Mouse (Mus musculus): ENCODE data around the gene Mllt11. TPM values are rescaled to one million over a fixed set of nuclear protein-coding genes. Genes with fewer than 3 reads are reported as not detected.

Gene Mllt11
- polyA plus RNA-seq, 1 experiment = 13.1 TPM

DNA sequence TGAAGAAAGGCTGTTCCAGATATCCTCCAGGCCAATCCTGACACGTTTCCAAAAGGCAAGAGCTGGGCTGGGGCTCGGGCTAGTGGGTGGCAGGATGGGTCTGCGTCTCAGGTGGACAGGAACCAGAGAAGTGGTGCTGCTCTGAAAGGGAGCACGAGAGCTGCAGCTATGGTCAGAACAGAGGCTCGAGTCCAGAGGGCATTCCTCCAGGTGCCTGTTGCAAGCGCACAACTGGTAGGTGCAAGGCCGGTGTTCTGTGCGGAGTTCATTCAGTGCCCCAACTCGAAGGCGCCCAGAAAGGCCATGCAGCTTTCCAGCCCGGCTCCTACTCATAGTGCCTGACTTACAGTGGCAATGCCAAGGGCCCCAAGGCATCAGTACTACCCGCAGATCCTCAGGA lies 8.0 kb upstream of the Mllt11 start:
- TF ChIP-seq EP300 (IDR thresholded peaks at IDR 0.05; ENCODE audit: insufficient read depth, low read depth, low read length) (no peak), CTCF (IDR thresholded peaks at IDR 0.05; ENCODE audit: low read depth, low read length) (no peak), POLR2A (IDR thresholded peaks at IDR 0.05; ENCODE audit: insufficient read depth, low read length) (no peak)
- no peak overlapping the region for H3K27ac ChIP-seq (ENCODE audit: insufficient read depth, low read length)
- H3K9ac ChIP-seq (ENCODE audit: low read depth, poor library complexity, severe bottlenecking) = no peak overlapping the region
- H3K36me3 ChIP-seq (ENCODE audit: control insufficient read depth, insufficient read depth, low read length, poor library complexity, severe bottlenecking) = no peaks in the 10 kb centered on the region
- H3K27me3 ChIP-seq (ENCODE audit: control insufficient read depth, insufficient read depth, low read length, poor library complexity, severe bottlenecking) = no peaks in the 10 kb centered on the region
- peaks cover 5% of the 10 kb centered on the region for H3K4me1 ChIP-seq (ENCODE audit: control insufficient read depth, insufficient read depth, low read length)
- no peaks in the 10 kb centered on the region for H3K9me3 ChIP-seq (replicated peaks; ENCODE audit: control insufficient read depth, insufficient read depth, low read length, poor library complexity, severe bottlenecking)
- 0 out of 2 replicates have a peak overlapping the region, but pooled peaks have one; percentile 4 for H3K4me3 ChIP-seq (ENCODE audit: low read depth, low read length)

- TF ChIP-seq EP300 (IDR thresholded peaks at IDR 0.05; ENCODE audit: insufficient read depth, low read depth, low read length) (no peak), POLR2A (IDR thresholded peaks at IDR 0.05; ENCODE audit: insufficient read depth, low read length) (no peak), CTCF (IDR thresholded peaks at IDR 0.05; ENCODE audit: low read depth, low read length) (no peak)
- no peak overlapping the region for H3K9ac ChIP-seq (ENCODE audit: low read depth, poor library complexity, severe bottlenecking)
- H3K27ac ChIP-seq (ENCODE audit: insufficient read depth, low read length) = no peak overlapping the region
- H3K9me3 ChIP-seq (replicated peaks; ENCODE audit: control insufficient read depth, insufficient read depth, low read length, poor library complexity, severe bottlenecking) = no peaks in the 10 kb centered on the region
- H3K36me3 ChIP-seq (ENCODE audit: control insufficient read depth, insufficient read depth, low read length, poor library complexity, severe bottlenecking) = peaks cover 6% of the 10 kb centered on the region
- H3K27me3 ChIP-seq (ENCODE audit: control insufficient read depth, insufficient read depth, low read length, poor library complexity, severe bottlenecking) = no peaks in the 10 kb centered on the region
- H3K4me1 ChIP-seq (ENCODE audit: control insufficient read depth, insufficient read depth, low read length) = peaks cover 5% of the 10 kb centered on the region
- H3K4me3 ChIP-seq (ENCODE audit: low read depth, low read length) = no peak overlapping the region
These were observed 7.1 kb upstream of the Mllt11 start for GRCm38 (mm10) chr3:95239022-95239421.

DNA sequence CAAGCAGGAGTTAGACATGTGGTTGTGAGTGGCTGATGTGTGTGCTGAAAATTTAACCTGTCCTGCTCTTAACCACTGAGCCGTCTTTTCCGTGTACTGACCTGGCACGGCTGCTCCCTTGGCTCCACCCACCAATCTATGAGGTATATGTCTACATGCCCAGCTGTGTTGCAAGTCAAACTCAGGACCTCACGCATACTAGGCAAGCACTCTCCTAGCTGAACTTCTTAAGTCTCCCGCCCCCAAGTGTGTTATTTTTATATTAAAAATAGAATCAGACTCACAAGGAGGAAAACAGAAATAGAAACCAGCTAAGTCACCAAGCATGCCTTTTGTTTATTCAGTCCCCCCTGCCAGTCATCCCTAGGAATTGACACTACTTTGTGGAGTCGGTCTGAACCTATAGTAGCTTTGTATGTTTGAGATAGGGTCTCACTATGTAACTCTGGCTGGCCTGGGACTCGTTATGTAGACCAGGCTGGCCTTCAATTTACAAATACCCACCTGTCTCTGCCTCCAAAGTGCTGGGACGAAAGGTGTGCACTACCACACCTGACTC lies 5.6 kb upstream of the Mllt11 start:
- Histone ChIP-seq H3K9me3 (replicated peaks; ENCODE audit: control insufficient read depth, insufficient read depth, low read length, poor library complexity, severe bottlenecking) (no peaks in the 10 kb centered on the region), H3K36me3 (ENCODE audit: control insufficient read depth, insufficient read depth, low read length, poor library complexity, severe bottlenecking) (peaks cover 12% of the 10 kb centered on the region), H3K4me1 (ENCODE audit: control insufficient read depth, insufficient read depth, low read length) (peaks cover 7% of the 10 kb centered on the region), H3K9ac (ENCODE audit: low read depth, poor library complexity, severe bottlenecking) (no peak overlapping the region), H3K27me3 (ENCODE audit: control insufficient read depth, insufficient read depth, low read length, poor library complexity, severe bottlenecking) (no peaks in the 10 kb centered on the region), H3K27ac (ENCODE audit: insufficient read depth, low read length) (no peak overlapping the region), H3K4me3 (ENCODE audit: low read depth, low read length) (no peak overlapping the region)
- TF ChIP-seq EP300 (IDR thresholded peaks at IDR 0.05; ENCODE audit: insufficient read depth, low read depth, low read length) = no peak
- no peak for TF ChIP-seq CTCF (IDR thresholded peaks at IDR 0.05; ENCODE audit: low read depth, low read length)
- TF ChIP-seq POLR2A (IDR thresholded peaks at IDR 0.05; ENCODE audit: insufficient read depth, low read length) = no peak

GRCm38 (mm10) chr3:95235386-95236301 lies 3.7 kb upstream of the Mllt11 start:
- no peaks in the 10 kb centered on the region for H3K27me3 ChIP-seq (ENCODE audit: control insufficient read depth, insufficient read depth, low read length, poor library complexity, severe bottlenecking)
- peaks cover 6% of the 10 kb centered on the region for H3K4me1 ChIP-seq (ENCODE audit: control insufficient read depth, insufficient read depth, low read length)
- H3K27ac ChIP-seq (ENCODE audit: insufficient read depth, low read length) = peak overlapping the region; percentile 19
- TF ChIP-seq CTCF (IDR thresholded peaks at IDR 0.05; ENCODE audit: low read depth, low read length) = no peak
- no peak for TF ChIP-seq EP300 (IDR thresholded peaks at IDR 0.05; ENCODE audit: insufficient read depth, low read depth, low read length)
- no peak for TF ChIP-seq POLR2A (IDR thresholded peaks at IDR 0.05; ENCODE audit: insufficient read depth, low read length)
- peaks cover 12% of the 10 kb centered on the region for H3K36me3 ChIP-seq (ENCODE audit: control insufficient read depth, insufficient read depth, low read length, poor library complexity, severe bottlenecking)
- no peak overlapping the region for H3K9ac ChIP-seq (ENCODE audit: low read depth, poor library complexity, severe bottlenecking)
- no peaks in the 10 kb centered on the region for H3K9me3 ChIP-seq (replicated peaks; ENCODE audit: control insufficient read depth, insufficient read depth, low read length, poor library complexity, severe bottlenecking)
- H3K4me3 ChIP-seq (ENCODE audit: low read depth, low read length) = no peak overlapping the region

DNA sequence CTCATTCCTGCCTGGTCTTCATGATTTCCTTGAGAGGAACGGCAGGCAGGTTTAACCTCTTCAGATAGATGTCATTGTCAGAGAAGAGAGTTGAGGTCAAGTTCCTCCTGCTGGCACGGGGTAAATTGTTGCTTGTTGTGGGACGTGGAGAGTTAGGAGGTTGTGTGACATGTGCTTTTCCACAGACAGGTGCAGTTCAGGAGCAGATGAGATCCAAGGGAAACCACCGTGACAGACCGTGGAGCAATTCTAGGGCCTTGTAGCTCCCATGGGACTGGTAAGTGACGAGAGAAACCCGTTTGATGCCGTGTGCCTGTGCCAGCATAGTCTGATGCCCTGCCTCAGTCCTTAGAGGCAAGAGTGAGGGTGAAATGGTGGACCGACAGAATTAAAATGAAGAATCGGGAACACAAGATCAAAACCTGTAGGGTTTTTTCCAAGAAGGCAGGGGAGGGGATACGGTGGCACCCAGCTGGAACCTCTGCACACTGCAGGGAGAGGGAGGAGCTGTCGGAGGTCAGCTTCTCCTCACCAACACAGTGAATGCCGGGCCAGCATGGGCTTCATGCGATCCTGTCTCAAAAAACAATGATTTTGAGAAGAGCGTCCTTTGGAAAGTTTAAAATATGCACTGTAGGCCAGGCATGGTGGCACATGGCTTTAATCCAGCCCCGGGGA lies 1.5 kb upstream of the Mllt11 start:
- Histone ChIP-seq H3K27ac (ENCODE audit: insufficient read depth, low read length) (peak overlapping the region; percentile 84; the same call in 1 of the 2 replicates), H3K36me3 (ENCODE audit: control insufficient read depth, insufficient read depth, low read length, poor library complexity, severe bottlenecking) (peaks cover 12% of the 10 kb centered on the region)
- TF ChIP-seq EP300 (IDR thresholded peaks at IDR 0.05; ENCODE audit: insufficient read depth, low read depth, low read length) (no peak), POLR2A (IDR thresholded peaks at IDR 0.05; ENCODE audit: insufficient read depth, low read length) (no peak), CTCF (IDR thresholded peaks at IDR 0.05; ENCODE audit: low read depth, low read length) (no peak)

More for the DNA sequence above, 1.5 kb upstream of the Mllt11 start:
- no peaks in the 10 kb centered on the region for H3K9me3 ChIP-seq (replicated peaks; ENCODE audit: control insufficient read depth, insufficient read depth, low read length, poor library complexity, severe bottlenecking)
- H3K4me1 ChIP-seq (ENCODE audit: control insufficient read depth, insufficient read depth, low read length) = peaks cover 6% of the 10 kb centered on the region
- no peaks in the 10 kb centered on the region for H3K27me3 ChIP-seq (ENCODE audit: control insufficient read depth, insufficient read depth, low read length, poor library complexity, severe bottlenecking)
- H3K4me3 ChIP-seq (ENCODE audit: low read depth, low read length) = no peak overlapping the region
- no peak overlapping the region for H3K9ac ChIP-seq (ENCODE audit: low read depth, poor library complexity, severe bottlenecking)
